Mouse (Mus musculus) heart, postnatal 0 days (tissue): ENCODE measurements at regions not wholly inside any gene's neighbourhood (a gene's known extent, or its start where the extent isn't known, plus 50 kb on each side); places are given as distances from the start of the nearest gene placed in this dataset.

Experiments used
- CTCF ChIP-seq: IDR thresholded peaks from 2 replicates; pipeline ENCODE4 v1.5.1; 2016; ENCODE audit warnings: antibody characterized with exemption, control low read depth, low read depth
- EP300 ChIP-seq: IDR thresholded peaks from 2 replicates; pipeline ENCODE4 v1.6.1; 2016; ENCODE audit warnings: antibody characterized with exemption, low read depth

DNA sequence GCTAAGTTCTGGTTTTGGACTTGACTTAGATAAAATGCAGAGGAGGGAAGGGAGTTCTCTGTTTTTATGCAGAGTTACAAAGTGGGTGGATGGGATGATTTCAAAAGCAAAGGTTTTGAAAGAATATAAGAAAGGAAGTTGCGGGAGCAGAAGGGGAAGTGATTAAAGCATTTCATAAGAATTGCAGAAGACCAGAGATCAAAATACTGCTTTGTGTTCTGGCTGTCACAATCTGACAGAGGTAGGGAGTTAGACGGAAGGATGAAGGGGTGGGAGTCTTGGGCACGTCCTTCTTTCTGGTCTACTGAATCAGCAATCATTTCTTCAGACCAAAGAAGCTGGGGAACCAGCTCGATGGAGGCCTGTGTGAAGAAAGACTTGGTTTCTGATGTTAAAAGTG is 78.0 kb upstream of the Fn1 start:
- TF ChIP-seq CTCF (no peak), EP300 (no peak)
